Mouse (Mus musculus) embryo, embryonic 10.5 days (tissue): ENCODE data around the gene Olfr653.

Experiments
- DNase-seq: peaks from one replicate; pipeline ENCODE4 v3.0.0-alpha.2; 2015; ENCODE audit warnings: low spot score

Gene Olfr653

GRCm38 (mm10) chr7:104577014-104577413 lies at the start of gene Olfr653:
Gene Olfr653 (plus strand): TSS chr7:104577314.
- no peak for DNase-seq

DNA sequence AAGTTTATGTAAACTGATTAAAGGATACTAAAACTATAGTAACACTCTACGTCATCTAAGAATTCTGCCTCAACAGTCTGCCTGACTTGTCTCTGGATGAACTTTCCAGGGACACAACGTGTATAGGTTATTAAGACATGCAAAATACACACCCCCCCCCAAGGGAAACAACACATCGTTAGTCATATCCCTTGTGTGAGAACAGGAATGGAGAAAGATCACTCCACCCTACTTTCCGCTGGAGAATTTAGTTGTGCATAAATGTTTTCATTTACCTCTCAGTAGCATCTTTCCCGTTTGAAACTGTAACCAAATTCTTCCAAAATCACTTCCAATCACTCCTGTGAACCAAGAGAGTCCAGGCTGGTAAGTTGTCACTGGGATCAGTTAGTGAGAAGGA lies 27.3 kb upstream of the Olfr653 start, which contains the start of gene Olfr651:
Gene Olfr651, plus strand, starts transcription at position 301 of the 400 bp plus-strand sequence.
- DNase-seq = no peak

GRCm38 (mm10) chr7:104552700-104553099 lies 24.4 kb upstream of the Olfr653 start:
- DNase-seq = no peak

DNA sequence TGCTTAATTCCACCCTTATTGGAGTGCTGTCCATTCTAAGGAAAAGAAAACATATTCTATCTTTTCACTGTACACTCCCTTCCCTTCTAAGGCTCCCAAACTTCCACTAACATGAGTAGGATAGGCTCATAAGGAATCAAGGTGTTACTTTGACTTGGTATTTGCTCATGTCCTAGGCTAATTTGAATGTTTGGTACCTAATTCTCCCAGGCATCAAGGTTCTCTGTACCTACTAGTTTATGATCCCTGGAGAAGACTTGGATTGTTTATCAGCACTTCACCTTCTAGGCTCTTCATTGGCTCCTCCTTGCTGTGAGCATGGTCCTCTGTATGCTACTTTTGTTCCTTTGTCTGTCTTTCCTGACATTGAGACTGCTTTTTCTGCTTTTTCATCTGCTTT lies 16.5 kb upstream of the Olfr653 start, which contains the start of gene Olfr652:
Gene Olfr652, plus strand, starts transcription at position 301 of the 400 bp plus-strand sequence.
- no peak for DNase-seq

GRCm38 (mm10) chr7:104580846-104581245 lies 3.7 kb downstream of the Olfr653 start:
- no peak for DNase-seq

- DNase-seq = no peak
These were observed 4.3 kb downstream of the Olfr653 start for GRCm38 (mm10) chr7:104581429-104581828.

DNA sequence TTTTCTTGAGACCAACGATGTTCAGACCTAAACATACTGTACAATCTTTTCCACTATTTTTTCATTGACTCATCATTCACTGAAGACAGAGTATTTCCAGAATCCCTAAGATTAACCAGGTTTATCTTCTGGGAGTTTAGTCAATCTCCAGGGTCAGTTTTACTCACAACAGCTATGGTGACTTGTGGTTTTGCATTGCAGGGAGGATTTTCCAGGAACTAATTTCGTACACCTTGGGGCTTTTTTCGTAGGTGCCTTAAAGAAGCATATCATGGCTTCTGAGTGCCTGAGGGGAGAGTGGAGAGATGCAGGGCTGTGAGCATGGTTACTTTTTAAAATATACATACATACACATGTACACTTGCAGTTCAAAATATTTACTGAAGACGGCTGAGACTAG lies 9.6 kb downstream of the Olfr653 start, which contains the start of gene Olfr654:
Gene Olfr654, plus strand, starts transcription at position 301 of the 400 bp plus-strand sequence.
- no peak for DNase-seq

DNA sequence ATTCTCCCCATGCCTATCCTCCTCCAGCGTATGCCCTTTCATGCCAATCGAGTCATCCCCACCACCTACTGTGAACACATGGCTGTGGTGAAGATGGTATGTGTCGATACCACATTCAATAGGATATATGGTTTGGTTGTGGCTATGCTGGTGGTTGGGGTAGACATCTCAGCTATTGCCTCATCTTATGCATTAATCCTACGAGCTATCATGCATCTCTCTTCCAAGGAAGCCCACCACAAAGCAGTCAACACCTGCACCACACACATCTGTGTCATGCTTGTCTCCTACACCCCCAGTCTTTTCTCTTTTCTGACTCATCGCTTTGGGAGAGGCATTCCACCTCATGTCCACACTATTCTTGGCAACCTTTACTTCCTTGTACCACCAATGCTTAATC lies 11.2 kb downstream of the Olfr653 start:
- DNase-seq = no peak

DNA sequence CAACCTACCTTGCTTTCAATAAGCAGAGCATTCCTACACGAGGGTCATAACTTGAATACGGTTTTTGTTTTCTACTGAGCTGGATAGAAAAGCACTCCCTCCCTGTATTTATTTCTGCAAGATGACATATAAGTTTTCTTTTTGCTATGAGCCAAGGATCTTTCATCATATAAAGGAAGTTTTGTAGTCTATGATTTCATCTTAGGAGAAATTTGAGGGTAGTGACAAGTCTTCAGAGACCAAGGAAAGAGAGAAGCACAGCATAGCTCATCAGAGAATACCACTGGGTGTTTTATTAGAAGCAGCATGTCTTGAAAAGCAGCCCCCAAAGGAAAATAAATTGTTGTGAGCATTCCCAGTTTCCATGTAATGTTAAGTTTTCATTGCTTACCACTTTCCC lies 24.6 kb downstream of the Olfr653 start, which contains the start of gene Olfr655:
Gene Olfr655, minus strand, starts transcription at position 101 of the 400 bp plus-strand sequence.
- no peak for DNase-seq

GRCm38 (mm10) chr7:104603173-104603572 lies 26.1 kb downstream of the Olfr653 start:
- DNase-seq = peak; percentile 63

DNA sequence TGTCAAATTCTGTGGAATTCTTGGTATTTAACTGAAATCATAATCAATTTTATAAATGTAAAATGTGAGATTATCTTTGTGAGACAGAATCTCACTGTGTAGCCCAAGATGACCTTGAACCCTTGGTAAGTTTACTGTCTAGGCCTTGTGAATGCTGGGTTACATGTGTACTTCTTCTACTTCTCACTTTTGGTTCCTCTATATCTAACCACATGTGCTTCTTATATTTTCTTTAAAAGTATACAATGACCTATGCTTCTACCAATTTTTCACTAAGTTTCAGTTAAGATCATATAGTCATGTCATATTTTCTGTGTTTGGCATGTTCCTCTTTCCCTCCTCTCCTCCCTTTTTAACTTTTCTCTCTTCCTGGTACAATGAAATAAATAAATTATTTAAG lies 27.6 kb downstream of the Olfr653 start:
- no peak for DNase-seq

GRCm38 (mm10) chr7:104613655-104614054 lies 36.5 kb downstream of the Olfr653 start, which contains the start of gene Olfr656:
Gene Olfr656 (plus strand): TSS chr7:104613955.
- no peak for DNase-seq

DNA sequence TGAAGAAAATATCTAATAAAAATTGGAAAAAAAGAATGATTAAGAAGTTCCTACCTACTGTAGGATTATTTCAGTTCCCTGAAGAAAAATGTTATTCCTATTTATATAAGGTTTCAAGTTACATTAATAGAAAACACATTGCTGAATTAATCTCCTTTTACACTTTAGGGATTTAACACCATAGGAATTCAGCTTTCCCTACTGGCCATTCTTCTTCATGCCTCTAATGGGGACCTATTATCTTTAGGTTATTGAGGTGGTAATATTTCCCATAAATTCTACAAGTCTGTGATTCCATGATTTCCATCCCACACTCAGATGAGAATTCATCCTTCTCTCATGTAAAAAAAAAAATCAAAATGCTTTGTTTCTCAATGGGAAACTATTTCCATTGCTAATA lies 47.4 kb downstream of the Olfr653 start, which contains the start of gene Olfr657:
Gene Olfr657, plus strand, starts transcription at position 301 of the 400 bp plus-strand sequence.
- DNase-seq = no peak
